Mouse (Mus musculus) liver, adult 2 months (tissue): ENCODE data around the gene Anapc16.

Source experiments
- CTCF ChIP-seq: fragments of 200-500 bp; IDR thresholded peaks from 2 replicates; pipeline ENCODE4 v1.5.1; 2011; ENCODE audit warnings: low read depth, low read length, control low read depth
- POLR2A ChIP-seq: fragments of 200-500 bp; IDR thresholded peaks from 2 replicates; pipeline ENCODE4 v1.6.1; 2011; ENCODE audit warnings: low read length, control low read depth; ENCODE audit not compliant: insufficient read depth; ENCODE audit errors: extremely low read depth

GRCm38 (mm10) chr10:59959517-59959916, 43.4 kb downstream of the Anapc16 start:
- no peak for TF ChIP-seq CTCF
- TF ChIP-seq POLR2A = no peak
